Mouse (Mus musculus) forebrain, postnatal 0 days (tissue): Measurements from ENCODE around the gene Zfp747. TPM values are rescaled to one million over a fixed set of nuclear protein-coding genes. Genes with fewer than 3 reads are reported as not detected.
"Not testable (repeated sequence)": the region's sequence is repeated elsewhere in the genome, so short reads cannot be mapped to it uniquely, and the experiment has no call there.

ENCODE experiments used
- ATAC-seq: fragments of 200-750 bp; cut with Nextera tagmentation; 2 replicates; pipeline ENCODE4 v1.8.0; 2017; ENCODE audit warnings: mild to moderate bottlenecking, moderate library complexity
- DNase-seq: peaks from one replicate; pipeline ENCODE4 v3.0.0-alpha.2; 2015
- H3K27ac ChIP-seq: fragments of 300-500 bp; sonication (generic); 2 replicates; pipeline ENCODE4 v1.5.1; 2014; ENCODE audit warnings: low read depth, mild to moderate bottlenecking, antibody characterized with exemption, low read length, moderate library complexity, mixed read lengths
- H3K27me3 ChIP-seq: fragments of 300-500 bp; sonication (generic); 2 replicates; pipeline ENCODE4 v1.6.1; 2014; ENCODE audit warnings: mild to moderate bottlenecking, low read length, mixed read lengths; ENCODE audit not compliant: insufficient read depth
- H3K36me3 ChIP-seq: fragments of 300-500 bp; sonication (generic); 2 replicates; pipeline ENCODE4 v1.6.1; 2014; ENCODE audit warnings: mild to moderate bottlenecking, moderate library complexity; ENCODE audit not compliant: insufficient read depth
- H3K4me1 ChIP-seq: fragments of 300-500 bp; sonication (generic); 2 replicates; pipeline ENCODE4 v1.6.1; 2014; ENCODE audit warnings: antibody characterized with exemption; ENCODE audit not compliant: insufficient read depth
- H3K4me2 ChIP-seq: fragments of 300-500 bp; sonication (generic); 2 replicates; pipeline ENCODE4 v1.6.1; 2014; ENCODE audit warnings: low read depth, mild to moderate bottlenecking, moderate library complexity
- H3K4me3 ChIP-seq: fragments of 300-500 bp; sonication (generic); 2 replicates; pipeline ENCODE4 v1.5.1; 2014; ENCODE audit warnings: low read depth, low read length, mixed read lengths
- H3K9ac ChIP-seq: fragments of 300-500 bp; sonication (generic); 2 replicates; pipeline ENCODE4 v1.6.1; 2014; ENCODE audit warnings: mild to moderate bottlenecking
- H3K9me3 ChIP-seq: fragments of 300-500 bp; sonication (generic); 2 replicates; pipeline ENCODE4 v1.6.1; 2016; ENCODE audit warnings: low read length
- CTCF ChIP-seq: sonication (generic); IDR thresholded peaks from 2 replicates; pipeline ENCODE4 v1.5.1; 2016; ENCODE audit warnings: antibody characterized with exemption, control low read depth, low read depth
- WGBS: fragments of 180-500 bp; shearing (Covaris S2); extraction: QIAGEN DNeasy Blood & Tissue Kit; methylation state at CpG from one replicate; pipeline ENCODE4 v1.1.7; 2014; 5-methylcytosine and 5-hydroxymethylcytosine counted together
- polyA plus RNA-seq: library from polyadenylated mRNA; unstranded; fragments of >200 nt; fragmentation: Nextera tagmentation; extraction: Ambion mirVana; gene quantifications from 2 replicates; pipeline ENCODE4 v1.2.1, GENCODE M21; 2015
- total RNA-seq: library from RNA; depleted of rRNA; stranded (reverse); fragments of >200 nt; gene quantifications from 2 replicates; pipeline ENCODE4 v1.2.3, GENCODE M21; 2014

Zfp747 gene
- total and polyA plus RNA-seq, 2 experiments from 2014 or later: 4.7 to 9.2 TPM

- H3K4me2 ChIP-seq: peak overlapping the region; percentile 62
- H3K27me3 ChIP-seq: no peaks in the 10 kb centered on the region
- peak overlapping the region; percentile 91 for H3K4me3 ChIP-seq
- DNase-seq (no peak), ATAC-seq (peak; percentile 20)
- H3K9ac ChIP-seq: peak overlapping the region; percentile 93
- under 1% methylated on average over 40 of the region's 42 CpGs for WGBS
- H3K36me3 ChIP-seq: peaks cover 15% of the 10 kb centered on the region
- no peak for TF ChIP-seq CTCF
- H3K9me3 ChIP-seq: no peaks in the 10 kb centered on the region
- H3K27ac ChIP-seq: peak overlapping the region; percentile 94
- H3K4me1 ChIP-seq: 0 out of 2 replicates have a peak, but pooled peaks cover 5% of the 10 kb centered on the region
These were observed 30.8 kb downstream of the Zfp747 start for GRCm38 (mm10) chr7:127345092-127345491.

- Histone ChIP-seq H3K36me3 (peaks cover 15% of the 10 kb centered on the region), H3K4me2 (peak overlapping the region; percentile 62), H3K9ac (peak overlapping the region; percentile 93), H3K27ac (no peak overlapping the region), H3K9me3 (no peaks in the 10 kb centered on the region), H3K4me1 (0 out of 2 replicates have a peak, but pooled peaks cover 5% of the 10 kb centered on the region), H3K4me3 (peak overlapping the region; percentile 91), H3K27me3 (no peaks in the 10 kb centered on the region)
- TF ChIP-seq CTCF: no peak
- ATAC-seq (no peak), DNase-seq (no peak)
- WGBS: 88% methylated on average over 8 of the region's 8 CpGs
These were observed 31.5 kb downstream of the Zfp747 start for GRCm38 (mm10) chr7:127344371-127344770.

- H3K9me3 ChIP-seq: no peaks in the 10 kb centered on the region
- no peak for TF ChIP-seq CTCF
- H3K4me1 ChIP-seq: 0 out of 2 replicates have a peak, but pooled peaks cover 5% of the 10 kb centered on the region
- no peak overlapping the region for H3K4me3 ChIP-seq
- H3K36me3 ChIP-seq: peaks cover 15% of the 10 kb centered on the region
- H3K27ac ChIP-seq: no peak overlapping the region
- H3K27me3 ChIP-seq: no peaks in the 10 kb centered on the region
- DNase-seq (no peak), ATAC-seq (no peak)
- no peak overlapping the region for H3K9ac ChIP-seq
- 94% methylated on average over 38 of the region's 38 CpGs for WGBS
- no peak overlapping the region for H3K4me2 ChIP-seq
These were observed 32.4 kb downstream of the Zfp747 start for GRCm38 (mm10) chr7:127343351-127344019.

GRCm38 (mm10) chr7:127342888-127343287 is 33.0 kb downstream of the Zfp747 start:
- DNase-seq (no peak), ATAC-seq (no peak)
- Histone ChIP-seq H3K36me3 (peaks cover 15% of the 10 kb centered on the region), H3K4me3 (no peak overlapping the region), H3K27ac (no peak overlapping the region), H3K9ac (no peak overlapping the region), H3K9me3 (no peaks in the 10 kb centered on the region), H3K4me1 (0 out of 2 replicates have a peak, but pooled peaks cover 5% of the 10 kb centered on the region), H3K27me3 (no peaks in the 10 kb centered on the region), H3K4me2 (no peak overlapping the region)
- TF ChIP-seq CTCF: no peak
- 93% methylated on average over 7 of the region's 7 CpGs for WGBS

- no peaks in the 10 kb centered on the region for H3K9me3 ChIP-seq
- no peak overlapping the region for H3K27ac ChIP-seq
- H3K4me1 ChIP-seq: 0 out of 2 replicates have a peak, but pooled peaks cover 5% of the 10 kb centered on the region
- no peak overlapping the region for H3K9ac ChIP-seq
- no peaks in the 10 kb centered on the region for H3K27me3 ChIP-seq
- no peak overlapping the region for H3K4me3 ChIP-seq
- ATAC-seq (no peak), DNase-seq (peak; percentile 13)
- WGBS: 66% methylated on average over 4 of the region's 4 CpGs
- H3K36me3 ChIP-seq: peaks cover 15% of the 10 kb centered on the region
- peak; percentile 54 for TF ChIP-seq CTCF
- no peak overlapping the region for H3K4me2 ChIP-seq
These were observed 33.5 kb downstream of the Zfp747 start for GRCm38 (mm10) chr7:127342332-127342731.

- DNase-seq, H3K4me3 ChIP-seq, H3K9me3 ChIP-seq, H3K9ac ChIP-seq, H3K4me1 ChIP-seq, H3K27ac ChIP-seq, ATAC-seq, H3K27me3 ChIP-seq, H3K4me2 ChIP-seq: not testable (repeated sequence)
- peaks cover 15% of the 10 kb centered on the region for H3K36me3 ChIP-seq
- 94% methylated on average over 6 of the region's 6 CpGs for WGBS
These were observed 34.0 kb downstream of the Zfp747 start for GRCm38 (mm10) chr7:127341861-127342260.

- ATAC-seq (no peak), DNase-seq (no peak)
- Histone ChIP-seq H3K9me3 (no peaks in the 10 kb centered on the region), H3K4me1 (0 out of 2 replicates have a peak, but pooled peaks cover 1% of the 10 kb centered on the region), H3K27me3 (no peaks in the 10 kb centered on the region), H3K4me3 (no peak overlapping the region), H3K27ac (no peak overlapping the region), H3K4me2 (no peak overlapping the region), H3K36me3 (peaks cover 15% of the 10 kb centered on the region), H3K9ac (no peak overlapping the region)
- 97% methylated on average over 8 of the region's 8 CpGs for WGBS
- no peak for TF ChIP-seq CTCF
These were observed 34.5 kb downstream of the Zfp747 start for GRCm38 (mm10) chr7:127341356-127341755.
